Mouse (Mus musculus): ENCODE results near the gene Gm8011. TPM values are rescaled to one million over a fixed set of nuclear protein-coding genes. Genes with fewer than 3 reads are reported as not detected.
"Not testable (repeated sequence)": the region's sequence is repeated elsewhere in the genome, so short reads cannot be mapped to it uniquely, and the experiment has no call there.

Gene Gm8011
- polyA plus RNA-seq (2015; fragmentation: Nextera tagmentation; extraction: Ambion mirVana), result not detected in 2 replicates

- ATAC-seq (ENCODE audit: low read depth), result not testable (repeated sequence)
Observed at GRCm38 (mm10) chr14:42463581-42463980, at the start of gene Gm8011. Gene Gm8011, plus strand, starts transcription at chr14:42463881.

GRCm38 (mm10) chr14:42439573-42439972 is 24.1 kb upstream of the Gm8011 start, which contains the start of gene Gm8005:
Gene Gm8005, minus strand, starts transcription at chr14:42439673.
- not testable (repeated sequence) for H3K4me1 ChIP-seq (replicated peaks; ENCODE audit: control insufficient read depth, insufficient read depth, low read length); H3K9me3 ChIP-seq (ENCODE audit: control insufficient read depth, low read length); H3K4me3 ChIP-seq (ENCODE audit: low read length); ATAC-seq (ENCODE audit: low read depth); H3K4me2 ChIP-seq (ENCODE audit: low read depth, low read length); H3K27me3 ChIP-seq (ENCODE audit: control insufficient read depth, insufficient read depth, low read depth, low read length); H3K27ac ChIP-seq (ENCODE audit: low read length); H3K9ac ChIP-seq (ENCODE audit: low read length); H3K36me3 ChIP-seq (ENCODE audit: control insufficient read depth, insufficient read depth, low read length)
- 93% methylated on average over 2 of the region's 4 CpGs for WGBS

More at GRCm38 (mm10) chr14:42463581-42463980, at the start of gene Gm8011:
- not testable (repeated sequence) for H3K36me3 ChIP-seq (ENCODE audit: control insufficient read depth, insufficient read depth, low read length); H3K27me3 ChIP-seq (ENCODE audit: control insufficient read depth, insufficient read depth, low read depth, low read length); H3K4me1 ChIP-seq (replicated peaks; ENCODE audit: control insufficient read depth, insufficient read depth, low read length); H3K9ac ChIP-seq (ENCODE audit: low read length); H3K4me3 ChIP-seq (ENCODE audit: low read length); H3K4me2 ChIP-seq (ENCODE audit: low read depth, low read length); H3K27ac ChIP-seq (ENCODE audit: low read length); H3K9me3 ChIP-seq (ENCODE audit: control insufficient read depth, low read length)
- WGBS, result 54% methylated on average over 2 of the region's 2 CpGs

- H3K27ac ChIP-seq (ENCODE audit: low read length); H3K4me3 ChIP-seq (ENCODE audit: low read length); H3K36me3 ChIP-seq (ENCODE audit: control insufficient read depth, insufficient read depth, low read length); H3K9me3 ChIP-seq (ENCODE audit: control insufficient read depth, low read length); ATAC-seq (ENCODE audit: low read depth); H3K4me1 ChIP-seq (replicated peaks; ENCODE audit: control insufficient read depth, insufficient read depth, low read length); H3K27me3 ChIP-seq (ENCODE audit: control insufficient read depth, insufficient read depth, low read depth, low read length); H3K4me2 ChIP-seq (ENCODE audit: low read depth, low read length); H3K9ac ChIP-seq (ENCODE audit: low read length): not testable (repeated sequence)
- 69% methylated on average over 2 of the region's 3 CpGs for WGBS
Observed at GRCm38 (mm10) chr14:42502249-42502648, 38.6 kb downstream of the Gm8011 start, which contains the start of gene Gm8020. Gene Gm8020, minus strand, starts transcription at chr14:42502349.

Other genes with a start within 250 kb of the Gm8011 start
- gene Gm17026, start 203.8 kb upstream of the Gm8011 start, polyA plus RNA-seq (2015; fragmentation: Nextera tagmentation; extraction: Ambion mirVana), result not detected in 2 replicates
- not detected in 2 replicates for gene Gm9611, start 166.5 kb upstream of the Gm8011 start, polyA plus RNA-seq (2015; fragmentation: Nextera tagmentation; extraction: Ambion mirVana)
- not detected in 2 replicates for gene Gm7995, start 153.7 kb upstream of the Gm8011 start, polyA plus RNA-seq (2015; fragmentation: Nextera tagmentation; extraction: Ambion mirVana)
- gene Gm8005, start 24.2 kb upstream of the Gm8011 start, polyA plus RNA-seq (2015; fragmentation: Nextera tagmentation; extraction: Ambion mirVana), result not detected in 2 replicates
- not detected in 2 replicates for gene Gm8020, start 38.5 kb downstream of the Gm8011 start, polyA plus RNA-seq (2015; fragmentation: Nextera tagmentation; extraction: Ambion mirVana)
- gene Gm8024, start 60.4 kb downstream of the Gm8011 start, polyA plus RNA-seq (2015; fragmentation: Nextera tagmentation; extraction: Ambion mirVana), result not detected in 2 replicates
- gene Gm17124, start 136.0 kb downstream of the Gm8011 start, polyA plus RNA-seq (2015; fragmentation: Nextera tagmentation; extraction: Ambion mirVana), result not detected in 2 replicates
- not detected in 2 replicates for gene Gm3633, start 178.0 kb downstream of the Gm8011 start, polyA plus RNA-seq (2015; fragmentation: Nextera tagmentation; extraction: Ambion mirVana)
- gene Gm10378, start 192.1 kb downstream of the Gm8011 start, polyA plus RNA-seq (2015; fragmentation: Nextera tagmentation; extraction: Ambion mirVana), result not detected in 2 replicates

All from lung, embryonic 16.5 days (tissue).